23 mouse cellular contexts compared by ENCODE assay signal in the genomic region with DNA sequence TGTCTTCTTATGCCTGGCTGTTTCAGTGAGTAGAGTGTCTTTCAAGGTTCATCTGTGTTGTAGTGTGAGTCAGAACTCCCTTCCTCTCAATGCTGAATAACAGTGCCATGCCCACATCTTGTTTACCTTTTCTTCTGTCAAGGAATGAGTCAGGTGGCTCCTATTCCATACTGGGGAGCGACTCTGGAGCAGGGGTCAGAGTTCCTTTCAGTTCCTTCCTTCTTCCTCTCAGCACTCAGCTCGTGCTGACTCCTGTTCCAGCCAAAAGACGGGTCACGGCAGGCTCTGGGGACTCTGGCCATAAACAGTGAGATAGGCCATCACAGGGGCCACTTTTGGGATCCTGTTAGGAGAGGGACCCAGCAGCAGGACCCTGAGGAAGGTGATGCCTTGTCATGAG. TPM values are rescaled to one million over a fixed set of nuclear protein-coding genes. Genes with fewer than 3 reads are reported as not detected.
DNase-seq lines count a peak whose midpoint lies in the region; ATAC-seq and TF ChIP-seq lines count a peak whose summit lies in the region.
"Had no signal": no experiment of that assay in that cellular context is flagged by ENCODE, and none has a peak within 500 bp of the region (broad histone marks: within the 10 kb centered on the region; RNA-seq: fewer than 3 reads in every experiment).

No protein-coding gene starts in this region.

- no peaks in the 10 kb centered on the region for H3K9me3 ChIP-seq in kidney, embryonic 14.5 days (ENCODE audit: control insufficient read depth, low read length)
- H3K9me3 ChIP-seq: embryonic facial prominence, embryonic 15.5 days; heart, embryonic 10.5 days; limb, embryonic 10.5 days; megakaryocyte, embryonic 14.5 days had no signal

- no peak overlapping the region for H3K9ac ChIP-seq in kidney, embryonic 14.5 days (ENCODE audit: low read depth, low read length)
- H3K9ac ChIP-seq: embryonic facial prominence, embryonic 15.5 days; hindbrain, embryonic 14.5 days; lung, embryonic 14.5 days had no signal

- H3K4me2 ChIP-seq in kidney, embryonic 14.5 days (replicated peaks; ENCODE audit: low read depth, low read length), result no peak overlapping the region
- H3K4me2 ChIP-seq: embryonic facial prominence, embryonic 15.5 days; hindbrain, embryonic 14.5 days; liver, embryonic 11.5 days; lung, embryonic 14.5 days had no signal

- H3K27me3 ChIP-seq in kidney, embryonic 14.5 days (ENCODE audit: control insufficient read depth, insufficient read depth, low read length), result no peaks in the 10 kb centered on the region
- H3K27me3 ChIP-seq in small intestine, adult 2 months (ENCODE audit: control insufficient read depth, insufficient read depth, low read length), result no peaks in the 10 kb centered on the region
- H3K27me3 ChIP-seq: embryonic facial prominence, embryonic 15.5 days had no signal

- H3K27ac ChIP-seq in kidney, embryonic 14.5 days (ENCODE audit: low read depth, low read length), result no peak overlapping the region
- H3K27ac ChIP-seq in small intestine, adult 2 months (ENCODE audit: insufficient read depth, low read depth, low read length), result 0 out of 2 replicates have a peak overlapping the region, but pooled peaks have one; percentile 36
- H3K27ac ChIP-seq: embryonic facial prominence, embryonic 15.5 days; heart, embryonic 10.5 days; hindbrain, embryonic 14.5 days; left cerebral cortex, adult 2 months; limb, embryonic 10.5 days had no signal

- TF ChIP-seq POLR2A in small intestine, adult 2 months (IDR thresholded peaks at IDR 0.05; ENCODE audit: low read depth, low read length), result no peak

- H3K4me1 ChIP-seq in kidney, embryonic 14.5 days (ENCODE audit: control insufficient read depth, insufficient read depth, low read length), result peaks cover 2% of the 10 kb centered on the region; the same call in 1 of the 2 replicates
- peaks cover 3% of the 10 kb centered on the region; the same call in 1 of the 2 replicates for H3K4me1 ChIP-seq in small intestine, adult 2 months (ENCODE audit: control insufficient read depth, insufficient read depth, insufficient read length, low read length)

- DNase-seq in kidney, adult 8-10 months, result peak; percentile 14 to 40
- peak; percentile 44 for DNase-seq in urinary bladder, adult 2 months (ENCODE audit: low spot score)
- DNase-seq in urinary bladder, postnatal 4 days (ENCODE audit: low spot score in 2 of 2), result no peak
- DNase-seq in yolk sac, embryonic 10.5 days (ENCODE audit: low spot score), result peak; percentile 77
- no peak for DNase-seq in layer of hippocampus, adult 8-10 months (ENCODE audit: low spot score in 2 of 2)
- DNase-seq in spleen, postnatal 36 days (ENCODE audit: low spot score in 2 of 2), result no peak
- DNase-seq: cerebellum, postnatal 10 days; embryo, embryonic 11 days; gastrocnemius, postnatal 25 days; lung, embryonic 14.5 days; spleen, adult 18-20 months; thymus, postnatal 25 days had no signal

- 47% methylated on average over 4 of the region's 4 CpGs for WGBS in kidney, embryonic 14.5 days
- WGBS in small intestine, adult 2 months, result 20% methylated on average over 4 of the region's 4 CpGs

- no peak for ATAC-seq in kidney, embryonic 14.5 days (ENCODE audit: low FRiP score, low TSS enrichment)
- ATAC-seq: activated CD4-positive, CD25-positive, alpha-beta regulatory T cell, adult 4 months; Patski had no signal

- no peak overlapping the region for H3K4me3 ChIP-seq in kidney, embryonic 14.5 days (ENCODE audit: low read length)
- H3K4me3 ChIP-seq in small intestine, adult 2 months (ENCODE audit: low read depth, low read length), result no peak overlapping the region
- H3K4me3 ChIP-seq: embryonic facial prominence, embryonic 15.5 days; heart, embryonic 10.5 days; left cerebral cortex, adult 2 months; limb, embryonic 10.5 days; megakaryocyte, embryonic 14.5 days had no signal

- H3K36me3 ChIP-seq in kidney, embryonic 14.5 days (ENCODE audit: control insufficient read depth, insufficient read depth, low read length), result no peaks in the 10 kb centered on the region
- H3K36me3 ChIP-seq in small intestine, adult 2 months (ENCODE audit: control insufficient read depth, insufficient read depth, low read length), result no peaks in the 10 kb centered on the region
- H3K36me3 ChIP-seq: embryonic facial prominence, embryonic 15.5 days; heart, embryonic 10.5 days; limb, embryonic 10.5 days had no signal

- no peak for TF ChIP-seq CTCF in small intestine, adult 2 months (IDR thresholded peaks at IDR 0.05; ENCODE audit: extremely low read depth, insufficient read length, insufficient replicate concordance, low read depth, low read length)

RNA-seq across cellular contexts. Expression of gene Nrxn2, which starts 58.5 kb away (rescaled TPM):
- polyA plus RNA-seq in kidney, embryonic 14.5 days (2014; fragmentation: Nextera tagmentation; extraction: Ambion mirVana), result 5.4 and 8.4 TPM in 2 replicates
- polyA plus RNA-seq in urinary bladder, adult 2 months (2012; rRNA removed), result 1.3 and 1.5 TPM in 2 replicates
- polyA plus RNA-seq in small intestine, adult 2 months (2012; rRNA removed), result 2.0 and 2.9 TPM in 2 replicates
- 100 to 1,000 TPM; 348 to 441 (median 390) TPM for total RNA-seq in layer of hippocampus, adult 8-10 months (2022)
- polyA plus RNA-seq: Patski had no signal

Comparison
In these comparisons a context has a peak if more than half of its experiments do, and no peak if none do; other contexts are left out.
1. DNase-seq: peak in kidney, adult 8-10 months (2 of 2), urinary bladder, adult 2 months (single experiment) and yolk sac, embryonic 10.5 days (single experiment); none in urinary bladder, postnatal 4 days (0 of 2), layer of hippocampus, adult 8-10 months (0 of 2) and spleen, postnatal 36 days (0 of 2).